Mouse (Mus musculus) neutrophil, adult 65 days (primary cell): ENCODE measurements around the gene Kctd4. TPM values are rescaled to one million over a fixed set of nuclear protein-coding genes. Genes with fewer than 3 reads are reported as not detected.

Experiments used
- total RNA-seq: library from RNA; stranded (reverse); gene quantifications from 2 replicates; pipeline ENCODE4 v1.2.4, GENCODE M21; 2023

The Kctd4 gene
- not detected in 2 replicates for total RNA-seq

DNA sequence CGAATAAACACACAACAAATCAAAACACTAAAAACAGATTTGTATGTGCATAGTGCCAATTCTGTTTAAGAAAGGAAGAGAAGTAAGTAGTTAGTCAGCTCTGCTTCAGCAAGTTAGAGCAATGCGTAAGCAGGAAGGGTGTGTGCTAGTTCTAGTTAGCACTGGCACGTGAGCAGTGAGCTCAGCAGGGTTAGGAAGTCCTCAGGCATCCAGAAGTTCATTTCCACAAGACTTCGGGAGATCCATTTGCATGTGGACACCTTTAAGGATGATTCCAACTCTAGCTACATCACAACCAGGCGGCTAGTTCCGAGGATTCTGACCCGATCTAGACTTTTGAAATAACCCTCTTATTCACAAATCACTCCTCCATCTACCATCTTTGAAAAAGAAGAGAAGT lies at the start of gene Kctd4:
Kctd4 (plus strand) TSS at position 244 of the 400 bp plus-strand sequence.

GRCm38 (mm10) chr14:76010102-76011061 lies 55.6 kb downstream of the Kctd4 start, which contains the start of gene Gtf2f2:
Gene Gtf2f2, minus strand, starts transcription at chr14:76010865.

Other genes with a start within 250 kb of the Kctd4 start
- gene Cog3, start 200.5 kb upstream of the Kctd4 start, total RNA-seq, result 19.1 and 24.5 TPM in 2 replicates
- gene Slc25a30, start 168.0 kb upstream of the Kctd4 start, total RNA-seq, result 19.3 and 28.3 TPM in 2 replicates
- gene Tpt1, start 109.9 kb upstream of the Kctd4 start, total RNA-seq, result 1,439 and 1,808 TPM in 2 replicates
- 11.7 and 14.1 TPM in 2 replicates for gene Gtf2f2, start 55.9 kb downstream of the Kctd4 start, total RNA-seq
- 11.9 and 13.0 TPM in 2 replicates for gene Gpalpp1, start 155.8 kb downstream of the Kctd4 start, total RNA-seq
- gene Nufip1, start 155.9 kb downstream of the Kctd4 start, total RNA-seq, result 7.9 and 8.8 TPM in 2 replicates